Mouse (Mus musculus) erythroblast, embryonic 14.5 days (primary cell): Measurements from ENCODE around the gene Pirt.

Source experiments
- GATA1 ChIP-seq: IDR thresholded peaks from 2 replicates; pipeline ENCODE4 v1.6.1; 2012; ENCODE audit warnings: low read length, inconsistent platforms, mixed read lengths
- TAL1 ChIP-seq: IDR thresholded peaks from 3 replicates; pipeline ENCODE4 v1.6.1; 2012; ENCODE audit warnings: low read length, inconsistent platforms, mixed read lengths

DNA sequence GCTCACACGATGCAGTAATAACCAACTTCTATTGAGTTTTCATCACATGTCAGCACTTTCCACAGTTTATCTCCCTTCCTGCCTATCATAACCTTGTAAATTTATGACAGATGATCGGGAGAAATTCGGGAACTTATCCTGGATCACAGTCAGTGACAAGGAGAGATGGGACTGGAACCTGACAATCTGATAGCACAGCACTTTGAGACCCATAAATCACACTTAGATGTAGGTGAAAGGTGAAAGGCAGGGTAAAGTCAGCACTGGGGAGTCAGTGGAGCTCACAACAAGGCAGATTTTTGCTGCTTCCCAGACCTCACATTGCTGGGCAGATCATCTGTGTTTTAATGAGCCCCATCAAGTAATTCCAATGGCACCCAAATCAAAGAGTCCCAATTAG, 61.7 kb downstream of the Pirt start:
- no peak for TF ChIP-seq GATA1
- TF ChIP-seq TAL1: no peak
